In the genomic region with DNA sequence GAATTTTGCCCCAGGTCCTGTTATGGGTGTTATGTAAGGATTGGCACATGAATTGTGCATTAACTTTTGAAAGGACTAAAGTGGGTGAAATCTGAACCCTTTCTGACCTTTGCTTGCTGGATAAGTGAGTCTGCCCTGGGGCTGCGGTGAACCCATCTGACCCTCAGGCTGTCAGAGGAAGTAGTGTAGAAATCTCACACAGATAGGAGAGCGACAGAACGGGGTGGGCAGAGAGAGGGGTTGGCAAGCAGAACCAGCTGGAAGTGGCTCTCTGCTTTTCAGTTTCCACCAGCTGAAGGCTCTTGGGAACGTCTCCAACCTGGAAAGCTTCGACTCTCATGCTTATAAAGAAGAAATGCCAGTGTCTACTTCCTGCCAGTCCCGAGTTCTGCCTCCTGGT, we compare ENCODE assay signal across 10 mouse cellular contexts. TPM values are rescaled to one million over a fixed set of nuclear protein-coding genes. Genes with fewer than 3 reads are reported as not detected.
DNase-seq lines count a peak whose midpoint lies in the region; ATAC-seq and TF ChIP-seq lines count a peak whose summit lies in the region.
"Had no signal": no experiment of that assay in that cellular context is flagged by ENCODE, and none has a peak within 500 bp of the region (broad histone marks: within the 10 kb centered on the region; RNA-seq: fewer than 3 reads in every experiment).

No protein-coding gene starts in this region.

- no peak for TF ChIP-seq CTCF in brain, embryonic 14.5 days (IDR thresholded peaks at IDR 0.05; ENCODE audit: borderline replicate concordance, extremely low read depth, insufficient read depth, insufficient read length)

- H3K36me3 ChIP-seq in kidney, embryonic 14.5 days (ENCODE audit: control insufficient read depth, insufficient read depth, low read length) = no peaks in the 10 kb centered on the region
- H3K36me3 ChIP-seq in hindbrain, embryonic 10.5 days = no peaks in the 10 kb centered on the region
- no peaks in the 10 kb centered on the region for H3K36me3 ChIP-seq in midbrain, embryonic 10.5 days
- H3K36me3 ChIP-seq: limb, embryonic 15.5 days had no signal

- H3K27ac ChIP-seq in kidney, embryonic 14.5 days (ENCODE audit: low read depth, low read length) = no peak overlapping the region
- H3K27ac ChIP-seq in hindbrain, embryonic 10.5 days = no peak overlapping the region
- H3K27ac ChIP-seq in midbrain, embryonic 10.5 days (replicated peaks) = no peak overlapping the region
- H3K27ac ChIP-seq: limb, embryonic 15.5 days had no signal

- peak; percentile 46 for DNase-seq in kidney, adult 18-20 months
- peak; percentile 76 for DNase-seq in brain, embryonic 14.5 days (ENCODE audit: low read depth)
- DNase-seq in frontal cortex, postnatal 36 days (ENCODE audit: low spot score in 2 of 2) = peak; percentile 40 to 58
- peak; percentile 37 for DNase-seq in lung, postnatal 36 days
- no peak for DNase-seq in hindbrain, embryonic 10.5 days (ENCODE audit: low spot score)
- DNase-seq in midbrain, embryonic 10.5 days (ENCODE audit: low spot score) = no peak

- 24% methylated on average over 6 of the region's 6 CpGs for WGBS in kidney, embryonic 14.5 days
- WGBS in hindbrain, embryonic 10.5 days = 58% methylated on average over 6 of the region's 6 CpGs
- WGBS in midbrain, embryonic 10.5 days = 74% methylated on average over 6 of the region's 6 CpGs

- no peaks in the 10 kb centered on the region for H3K9me3 ChIP-seq in kidney, embryonic 14.5 days (ENCODE audit: control insufficient read depth, low read length)
- no peaks in the 10 kb centered on the region for H3K9me3 ChIP-seq in hindbrain, embryonic 10.5 days
- no peaks in the 10 kb centered on the region for H3K9me3 ChIP-seq in midbrain, embryonic 10.5 days (replicated peaks)
- H3K9me3 ChIP-seq: limb, embryonic 15.5 days had no signal

- ATAC-seq in kidney, embryonic 14.5 days (ENCODE audit: low FRiP score, low TSS enrichment) = no peak

- no peak overlapping the region for H3K9ac ChIP-seq in kidney, embryonic 14.5 days (ENCODE audit: low read depth, low read length)
- H3K9ac ChIP-seq: limb, embryonic 15.5 days had no signal

- H3K27me3 ChIP-seq in kidney, embryonic 14.5 days (ENCODE audit: control insufficient read depth, insufficient read depth, low read length) = no peaks in the 10 kb centered on the region
- H3K27me3 ChIP-seq in hindbrain, embryonic 10.5 days (ENCODE audit: insufficient read depth, poor library complexity, severe bottlenecking) = 0 out of 2 replicates have a peak, but pooled peaks cover 4% of the 10 kb centered on the region
- H3K27me3 ChIP-seq in midbrain, embryonic 10.5 days (ENCODE audit: low read depth, poor library complexity, severe bottlenecking) = no peaks in the 10 kb centered on the region
- H3K27me3 ChIP-seq: limb, embryonic 15.5 days had no signal

- H3K4me2 ChIP-seq in kidney, embryonic 14.5 days (replicated peaks; ENCODE audit: low read depth, low read length) = no peak overlapping the region
- H3K4me2 ChIP-seq: limb, embryonic 15.5 days had no signal

- no peaks in the 10 kb centered on the region for H3K4me1 ChIP-seq in kidney, embryonic 14.5 days (ENCODE audit: control insufficient read depth, insufficient read depth, low read length)
- peaks cover 15% of the 10 kb centered on the region for H3K4me1 ChIP-seq in hindbrain, embryonic 10.5 days (replicated peaks)
- H3K4me1 ChIP-seq in midbrain, embryonic 10.5 days = 0 out of 2 replicates have a peak, but pooled peaks cover 5% of the 10 kb centered on the region

- no peak overlapping the region for H3K4me3 ChIP-seq in kidney, embryonic 14.5 days (ENCODE audit: low read length)
- no peak overlapping the region for H3K4me3 ChIP-seq in hindbrain, embryonic 10.5 days
- H3K4me3 ChIP-seq in midbrain, embryonic 10.5 days = no peak overlapping the region
- H3K4me3 ChIP-seq: limb, embryonic 15.5 days had no signal

- no peak for TF ChIP-seq POLR2A in brain, embryonic 14.5 days (IDR thresholded peaks at IDR 0.05; ENCODE audit: borderline replicate concordance, extremely low read depth, insufficient read depth, insufficient read length, poor library complexity, severe bottlenecking)

RNA-seq across cellular contexts. Expression of a gene that starts 4.8 kb away (rescaled TPM):
- not detected in 2 replicates for polyA plus RNA-seq in kidney, embryonic 14.5 days (2014; fragmentation: Nextera tagmentation; extraction: Ambion mirVana)
- not detected in 2 replicates for polyA plus RNA-seq in brain, embryonic 14.5 days (2012; rRNA removed)
- not detected in 2 replicates for polyA plus RNA-seq in hindbrain, embryonic 10.5 days (2016; fragmentation: Nextera tagmentation; extraction: Ambion mirVana)
- not detected in 2 replicates for polyA plus RNA-seq in midbrain, embryonic 10.5 days (2016; fragmentation: Nextera tagmentation; extraction: Ambion mirVana)
- polyA plus RNA-seq: heart, embryonic 14.5 days; limb, embryonic 15.5 days; neural tube, embryonic 14.5 days had no signal

RNA-seq across cellular contexts. Expression of a gene that starts 39.1 kb away (rescaled TPM):
- 0.69 and 0.94 TPM in 2 replicates for polyA plus RNA-seq in kidney, embryonic 14.5 days (2014; fragmentation: Nextera tagmentation; extraction: Ambion mirVana)
- 0.13 and 0.27 TPM in 2 replicates for polyA plus RNA-seq in brain, embryonic 14.5 days (2012; rRNA removed)
- 0.12 TPM in 1 of 2 replicates, not detected in the other for polyA plus RNA-seq in hindbrain, embryonic 10.5 days (2016; fragmentation: Nextera tagmentation; extraction: Ambion mirVana)
- not detected in 2 replicates for polyA plus RNA-seq in midbrain, embryonic 10.5 days (2016; fragmentation: Nextera tagmentation; extraction: Ambion mirVana)
- polyA plus RNA-seq: heart, embryonic 14.5 days; neural tube, embryonic 14.5 days had no signal

RNA-seq across cellular contexts. Expression of a gene that starts 45.0 kb away (rescaled TPM):
- 2.9 and 3.6 TPM in 2 replicates for polyA plus RNA-seq in kidney, embryonic 14.5 days (2014; fragmentation: Nextera tagmentation; extraction: Ambion mirVana)
- polyA plus RNA-seq in brain, embryonic 14.5 days (2012; rRNA removed) = 3.8 and 4.0 TPM in 2 replicates
- 1.4 and 3.2 TPM in 2 replicates for polyA plus RNA-seq in hindbrain, embryonic 10.5 days (2016; fragmentation: Nextera tagmentation; extraction: Ambion mirVana)
- 1.4 and 1.6 TPM in 2 replicates for polyA plus RNA-seq in midbrain, embryonic 10.5 days (2016; fragmentation: Nextera tagmentation; extraction: Ambion mirVana)

RNA-seq across cellular contexts. Expression of a gene that starts 50.9 kb away (rescaled TPM):
- polyA plus RNA-seq in kidney, embryonic 14.5 days (2014; fragmentation: Nextera tagmentation; extraction: Ambion mirVana) = not detected in 2 replicates
- not detected in 2 replicates for polyA plus RNA-seq in brain, embryonic 14.5 days (2012; rRNA removed)
- polyA plus RNA-seq in hindbrain, embryonic 10.5 days (2016; fragmentation: Nextera tagmentation; extraction: Ambion mirVana) = not detected in 2 replicates
- not detected in 2 replicates for polyA plus RNA-seq in midbrain, embryonic 10.5 days (2016; fragmentation: Nextera tagmentation; extraction: Ambion mirVana)
- polyA plus RNA-seq: heart, embryonic 14.5 days; neural tube, embryonic 14.5 days had no signal

Comparison
In these comparisons a context has a peak if more than half of its experiments do, and no peak if none do; other contexts are left out.
1. DNase-seq: peak in kidney, adult 18-20 months (single experiment), brain, embryonic 14.5 days (single experiment), frontal cortex, postnatal 36 days (2 of 2) and lung, postnatal 36 days (single experiment); none in hindbrain, embryonic 10.5 days (single experiment) and midbrain, embryonic 10.5 days (single experiment).